Mouse (Mus musculus): ENCODE results near the gene H2al1i. TPM values are rescaled to one million over a fixed set of nuclear protein-coding genes. Genes with fewer than 3 reads are reported as not detected.
"Not testable (repeated sequence)": the region's sequence is repeated elsewhere in the genome, so short reads cannot be mapped to it uniquely, and the experiment has no call there.

Gene H2al1i
- not detected in 2 replicates for total RNA-seq (2021)
- long read RNA-seq, experiment 1 = 0 reads
- long read RNA-seq, experiment 2 = 0 reads

DNA sequence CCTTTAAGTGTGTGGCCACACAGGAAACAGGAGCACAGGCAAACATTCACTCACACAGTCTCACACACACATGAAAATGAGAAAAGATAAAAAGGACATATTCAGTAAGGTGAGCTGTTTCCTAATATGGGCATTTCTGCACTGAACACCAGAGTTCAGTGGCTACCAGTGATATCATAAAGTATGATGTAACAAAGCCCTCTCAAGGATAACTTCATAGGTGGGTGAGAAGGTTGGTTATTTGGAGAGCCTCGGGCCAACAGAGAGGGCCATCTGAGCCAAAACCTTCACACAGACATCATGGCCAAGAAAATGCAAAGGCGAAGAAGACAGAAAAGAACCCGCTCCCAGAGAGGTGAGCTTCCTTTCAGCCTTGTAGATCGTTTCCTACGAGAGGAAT lies at the start of gene H2al1i:
H2al1i (plus strand) TSS at position 301 of the 400 bp plus-strand sequence.
- DNase-seq = not testable (repeated sequence)

GRCm38 (mm10) chrX:11277083-11277482 lies 47.4 kb upstream of the H2al1i start:
- no peak for DNase-seq

- DNase-seq = no peak
Measured at GRCm38 (mm10) chrX:11280741-11281140, 43.7 kb upstream of the H2al1i start.

GRCm38 (mm10) chrX:11288306-11288882 lies 36.1 kb upstream of the H2al1i start:
- peak; percentile 19 for DNase-seq

DNA sequence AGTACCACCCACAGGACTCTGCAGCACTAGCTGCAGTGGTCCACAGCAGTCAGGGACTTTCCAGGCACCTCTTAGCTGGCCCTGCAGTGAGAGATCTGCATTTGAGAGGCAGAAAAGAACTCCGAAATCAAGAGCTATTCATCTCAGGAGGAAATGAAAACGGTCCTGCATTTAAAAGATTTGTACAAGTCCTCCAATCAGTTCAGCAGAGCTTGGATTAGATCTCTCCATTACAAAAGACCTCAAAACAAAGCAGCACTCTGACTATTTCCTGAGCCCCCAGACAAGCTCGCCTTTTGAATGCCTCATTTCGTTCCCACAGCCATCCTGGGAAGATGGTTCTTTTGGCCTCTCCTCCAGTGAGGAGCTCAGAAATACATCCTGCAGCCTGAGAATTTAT lies 35.2 kb upstream of the H2al1i start:
- DNase-seq = no peak

DNA sequence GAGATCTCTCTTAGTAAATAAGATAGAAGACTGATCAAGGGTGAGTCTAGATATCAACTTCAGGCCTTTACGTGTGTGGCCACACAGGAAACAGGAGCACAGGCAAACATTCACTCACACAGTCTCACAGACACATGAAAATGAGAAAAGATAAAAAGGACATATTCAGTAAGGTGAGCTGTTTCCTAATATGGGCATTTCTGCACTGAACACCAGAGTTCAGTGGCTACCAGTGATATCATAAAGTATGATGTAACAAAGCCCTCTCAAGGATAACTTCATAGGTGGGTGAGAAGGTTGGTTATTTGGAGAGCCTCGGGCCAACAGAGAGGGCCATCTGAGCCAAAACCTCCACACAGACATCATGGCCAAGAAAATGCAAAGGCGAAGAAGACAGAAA lies 25.5 kb upstream of the H2al1i start, which contains the start of gene H2al1a:
H2al1a (plus strand) TSS at position 301 of the 400 bp plus-strand sequence.
- not testable (repeated sequence) for DNase-seq

DNA sequence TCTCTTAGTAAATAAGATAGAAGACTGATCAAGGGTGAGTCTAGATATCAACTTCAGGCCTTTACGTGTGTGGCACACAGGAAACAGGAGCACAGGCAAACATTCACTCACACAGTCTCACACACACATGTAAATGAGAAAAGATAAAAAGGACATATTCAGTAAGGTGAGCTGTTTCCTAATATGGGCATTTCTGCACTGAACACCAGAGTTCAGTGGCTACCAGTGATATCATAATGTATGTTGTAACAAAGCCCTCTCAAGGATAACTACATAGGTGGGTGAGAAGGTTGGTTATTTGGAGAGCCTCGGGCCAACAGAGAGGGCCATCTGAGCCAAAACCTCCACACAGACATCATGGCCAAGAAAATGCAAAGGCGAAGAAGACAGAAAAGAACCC lies 22.3 kb upstream of the H2al1i start, which contains the start of gene H2al1b:
H2al1b (plus strand) TSS at position 301 of the 400 bp plus-strand sequence.
- not testable (repeated sequence) for DNase-seq

DNA sequence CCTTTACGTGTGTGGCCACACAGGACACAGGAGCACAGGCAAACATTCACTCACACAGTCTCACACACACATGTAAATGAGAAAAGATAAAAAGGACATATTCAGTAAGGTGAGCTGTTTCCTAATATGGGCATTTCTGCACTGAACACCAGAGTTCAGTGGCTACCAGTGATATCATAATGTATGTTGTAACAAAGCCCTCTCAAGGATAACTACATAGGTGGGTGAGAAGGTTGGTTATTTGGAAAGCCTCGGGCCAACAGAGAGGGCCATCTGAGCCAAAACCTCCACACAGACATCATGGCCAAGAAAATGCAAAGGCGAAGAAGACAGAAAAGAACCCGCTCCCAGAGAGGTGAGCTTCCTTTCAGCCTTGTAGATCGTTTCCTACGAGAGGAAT lies 19.1 kb upstream of the H2al1i start, which contains the start of gene H2al1c:
H2al1c (plus strand) TSS at position 301 of the 400 bp plus-strand sequence.
- DNase-seq = not testable (repeated sequence)

- not testable (repeated sequence) for DNase-seq
Measured at GRCm38 (mm10) chrX:11308524-11308923, 15.9 kb upstream of the H2al1i start, which contains the start of gene H2al1d. Gene H2al1d (plus strand): TSS chrX:11308824.

DNA sequence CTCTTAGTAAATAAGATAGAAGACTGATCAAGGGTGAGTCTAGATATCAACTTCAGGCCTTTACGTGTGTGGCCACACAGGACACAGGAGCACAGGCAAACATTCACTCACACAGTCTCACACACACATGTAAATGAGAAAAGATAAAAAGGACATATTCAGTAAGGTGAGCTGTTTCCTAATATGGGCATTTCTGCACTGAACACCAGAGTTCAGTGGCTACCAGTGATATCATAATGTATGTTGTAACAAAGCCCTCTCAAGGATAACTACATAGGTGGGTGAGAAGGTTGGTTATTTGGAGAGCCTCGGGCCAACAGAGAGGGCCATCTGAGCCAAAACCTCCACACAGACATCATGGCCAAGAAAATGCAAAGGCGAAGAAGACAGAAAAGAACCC lies 12.8 kb upstream of the H2al1i start, which contains the start of gene H2al1e:
H2al1e (plus strand) TSS at position 301 of the 400 bp plus-strand sequence.
- DNase-seq = not testable (repeated sequence)

GRCm38 (mm10) chrX:11314858-11315257 lies 9.6 kb upstream of the H2al1i start, which contains the start of gene H2al1f:
Gene H2al1f (plus strand): TSS chrX:11315158.
- not testable (repeated sequence) for DNase-seq

GRCm38 (mm10) chrX:11317956-11318355 lies 6.5 kb upstream of the H2al1i start, which contains the start of gene H2al1g:
Gene H2al1g (plus strand): TSS chrX:11318256.
- DNase-seq = not testable (repeated sequence)

DNA sequence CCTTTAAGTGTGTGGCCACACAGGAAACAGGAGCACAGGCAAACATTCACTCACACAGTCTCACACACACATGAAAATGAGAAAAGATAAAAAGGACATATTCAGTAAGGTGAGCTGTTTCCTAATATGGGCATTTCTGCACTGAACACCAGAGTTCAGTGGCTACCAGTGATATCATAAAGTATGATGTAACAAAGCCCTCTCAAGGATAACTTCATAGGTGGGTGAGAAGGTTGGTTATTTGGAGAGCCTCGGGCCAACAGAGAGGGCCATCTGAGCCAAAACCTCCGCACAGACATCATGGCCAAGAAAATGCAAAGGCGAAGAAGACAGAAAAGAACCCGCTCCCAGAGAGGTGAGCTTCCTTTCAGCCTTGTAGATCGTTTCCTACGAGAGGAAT lies 3.3 kb upstream of the H2al1i start, which contains the start of gene H2al1h:
H2al1h (plus strand) TSS at position 301 of the 400 bp plus-strand sequence.
- not testable (repeated sequence) for DNase-seq

DNA sequence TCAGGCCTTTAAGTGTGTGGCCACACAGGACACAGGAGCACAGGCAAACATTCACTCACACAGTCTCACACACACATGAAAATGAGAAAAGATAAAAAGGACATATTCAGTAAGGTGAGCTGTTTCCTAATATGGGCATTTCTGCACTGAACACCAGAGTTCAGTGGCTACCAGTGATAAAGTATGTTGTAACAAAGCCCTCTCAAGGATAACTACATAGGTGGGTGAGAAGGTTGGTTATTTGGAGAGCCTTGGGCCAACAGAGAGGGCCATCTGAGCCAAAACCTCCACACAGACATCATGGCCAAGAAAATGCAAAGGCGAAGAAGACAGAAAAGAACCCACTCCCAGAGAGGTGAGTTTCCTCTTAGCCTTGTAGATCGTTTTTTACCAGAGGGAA lies 3.1 kb downstream of the H2al1i start, which contains the start of gene H2al1j:
H2al1j (plus strand) TSS at position 301 of the 400 bp plus-strand sequence.
- not testable (repeated sequence) for DNase-seq

DNA sequence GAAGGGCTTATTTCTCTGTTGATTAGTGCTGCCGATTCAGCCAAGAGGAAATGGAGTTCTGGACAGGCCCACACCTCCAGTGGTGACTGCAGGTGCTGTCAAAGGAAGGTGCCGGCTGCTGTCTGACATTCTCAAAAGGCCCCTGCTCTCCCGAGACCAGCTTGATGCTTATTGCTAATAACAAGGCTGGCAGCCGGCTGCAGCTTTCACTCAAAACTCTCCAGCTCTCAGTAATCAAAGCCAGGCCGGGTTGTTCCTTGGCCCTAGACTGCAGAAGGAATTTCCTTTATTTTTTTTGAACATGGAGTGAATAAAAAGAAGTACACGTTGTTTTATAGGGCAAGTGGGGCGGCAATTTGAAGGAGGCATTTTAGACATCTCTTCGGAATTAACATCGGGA lies 21.3 kb downstream of the H2al1i start:
- DNase-seq = no peak

DNA sequence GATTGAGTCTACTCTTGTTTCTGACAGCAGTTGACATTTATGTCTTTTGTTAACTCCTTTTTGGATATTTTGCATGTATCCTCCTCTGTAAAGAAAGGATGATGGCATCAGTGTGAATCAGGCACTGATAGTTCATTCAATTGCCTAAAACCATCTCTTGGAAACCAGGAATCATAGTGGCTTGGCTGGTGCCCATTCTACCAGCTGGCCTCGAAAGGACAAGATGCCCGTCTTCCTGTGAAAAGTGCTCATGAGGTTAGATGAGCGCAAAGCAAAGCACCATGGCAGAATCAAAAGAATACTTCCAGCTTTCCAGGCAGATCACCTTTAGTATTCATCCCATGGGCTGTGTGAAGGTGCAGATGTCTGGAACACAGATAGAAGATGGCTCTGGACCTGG lies 22.3 kb downstream of the H2al1i start:
- no peak for DNase-seq

DNA sequence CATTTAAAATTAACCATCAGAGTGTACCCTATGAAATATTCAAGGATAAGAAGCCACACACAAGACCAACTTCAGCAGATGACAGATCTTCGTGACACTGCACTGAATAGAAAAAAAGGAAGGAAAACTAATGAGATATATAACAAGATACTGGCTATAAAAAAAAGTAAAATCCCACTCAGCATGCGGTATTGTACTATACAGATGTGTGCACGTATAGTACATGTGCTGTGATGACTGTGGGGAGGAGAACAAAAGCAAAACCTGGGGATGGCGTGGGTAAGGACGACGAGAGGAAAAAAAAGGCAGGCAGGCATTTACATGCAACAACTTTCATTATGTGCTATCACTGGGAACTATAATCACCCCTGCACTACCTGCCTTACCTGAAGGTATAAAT lies 36.4 kb downstream of the H2al1i start:
- DNase-seq = no peak

DNA sequence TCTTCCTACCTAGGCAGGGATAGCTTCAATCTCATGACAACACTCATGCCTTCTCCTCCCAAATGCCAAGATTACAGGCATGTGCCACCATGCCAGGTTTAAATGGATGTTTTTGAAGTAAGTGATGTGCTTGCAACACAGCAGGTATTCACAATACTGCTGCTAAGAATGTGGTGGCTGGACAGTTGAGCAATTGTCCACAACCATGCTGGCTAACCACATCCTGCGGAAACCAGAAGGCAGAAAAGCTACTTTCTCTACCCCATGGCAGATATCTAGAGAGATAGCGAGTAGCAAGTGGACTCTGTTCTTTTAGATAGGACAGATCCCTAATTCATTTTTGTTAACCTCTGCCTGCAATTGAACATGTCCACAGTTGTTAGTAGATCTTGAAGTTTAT lies 36.8 kb downstream of the H2al1i start:
- no peak for DNase-seq

DNA sequence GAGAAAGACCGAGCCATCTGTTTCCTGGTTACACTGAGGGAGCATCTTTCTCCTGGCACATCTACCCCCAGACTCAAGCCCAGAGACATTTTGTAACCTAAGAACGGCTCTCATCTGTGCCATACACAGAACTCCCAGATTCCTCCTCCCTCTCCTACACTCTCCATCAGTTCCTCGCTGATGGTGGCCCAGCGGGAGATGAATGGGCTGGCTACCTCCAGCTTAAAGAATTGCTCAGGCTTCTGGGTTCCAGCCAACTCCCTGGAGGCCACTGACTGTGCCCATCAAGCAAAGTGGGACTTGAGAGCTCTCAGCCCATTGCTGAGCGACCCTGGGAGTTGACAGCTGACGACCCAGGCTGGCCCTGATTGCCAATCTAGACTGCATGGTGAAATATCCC lies 39.4 kb downstream of the H2al1i start:
- peak; percentile 58 for DNase-seq

- DNase-seq = no peak
Measured at GRCm38 (mm10) chrX:11365151-11365550, 40.7 kb downstream of the H2al1i start.
